Mouse (Mus musculus): ENCODE measurements around the gene Olfr887. TPM values are rescaled to one million over a fixed set of nuclear protein-coding genes. Genes with fewer than 3 reads are reported as not detected.

Gene Olfr887
- 0.05 TPM in 1 of 2 replicates, not detected in the other for polyA plus RNA-seq (2012; ENCODE audit: low replicate concordance)

GRCm38 (mm10) chr9:38083772-38084171 lies at the start of gene Olfr887:
TSS of gene Olfr887 (plus strand) at chr9:38084072.

GRCm38 (mm10) chr9:38046255-38046654 lies 37.6 kb upstream of the Olfr887 start, which contains the start of gene Olfr884:
TSS of gene Olfr884 (plus strand) at chr9:38046555.

GRCm38 (mm10) chr9:38061022-38061421 lies 22.9 kb upstream of the Olfr887 start, which contains the start of gene Olfr885:
TSS of gene Olfr885 (plus strand) at chr9:38061322.

GRCm38 (mm10) chr9:38107828-38108227 lies 24.0 kb downstream of the Olfr887 start, which contains the start of gene Olfr888:
TSS of gene Olfr888 (plus strand) at chr9:38108128.

GRCm38 (mm10) chr9:38114898-38115297 lies 31.0 kb downstream of the Olfr887 start, which contains the start of gene Olfr889:
TSS of gene Olfr889 (plus strand) at chr9:38115198.

Other genes with a start within 250 kb of the Olfr887 start
- not detected in 2 replicates for gene Olfr877, start 229.8 kb upstream of the Olfr887 start, polyA plus RNA-seq (2012; ENCODE audit: low replicate concordance)
- 0.03 TPM in 1 of 2 replicates, not detected in the other for gene Olfr145, start 187.3 kb upstream of the Olfr887 start, polyA plus RNA-seq (2012; ENCODE audit: low replicate concordance)
- not detected in 2 replicates for gene Olfr878, start 166.2 kb upstream of the Olfr887 start, polyA plus RNA-seq (2012; ENCODE audit: low replicate concordance)
- not detected in 2 replicates for gene Olfr881, start 92.2 kb upstream of the Olfr887 start, polyA plus RNA-seq (2012; ENCODE audit: low replicate concordance)
- not detected in 2 replicates for gene Olfr883, start 58.3 kb upstream of the Olfr887 start, polyA plus RNA-seq (2012; ENCODE audit: low replicate concordance)
- not detected in 2 replicates for gene Olfr884, start 37.5 kb upstream of the Olfr887 start, polyA plus RNA-seq (2012; ENCODE audit: low replicate concordance)
- not detected in 2 replicates for gene Olfr885, start 22.8 kb upstream of the Olfr887 start, polyA plus RNA-seq (2012; ENCODE audit: low replicate concordance)
- gene Olfr888, start 24.1 kb downstream of the Olfr887 start, polyA plus RNA-seq (2012; ENCODE audit: low replicate concordance), result not detected in 2 replicates
- not detected in 2 replicates for gene Olfr889, start 31.1 kb downstream of the Olfr887 start, polyA plus RNA-seq (2012; ENCODE audit: low replicate concordance)
- not detected in 2 replicates for gene Olfr890, start 58.4 kb downstream of the Olfr887 start, polyA plus RNA-seq (2012; ENCODE audit: low replicate concordance)
- not detected in 2 replicates for gene Olfr891, start 96.7 kb downstream of the Olfr887 start, polyA plus RNA-seq (2012; ENCODE audit: low replicate concordance)
- not detected in 2 replicates for gene Olfr893, start 124.3 kb downstream of the Olfr887 start, polyA plus RNA-seq (2012; ENCODE audit: low replicate concordance)
- gene Olfr894, start 134.0 kb downstream of the Olfr887 start, polyA plus RNA-seq (2012; ENCODE audit: low replicate concordance), result not detected in 2 replicates
- gene Olfr143, start 168.7 kb downstream of the Olfr887 start, polyA plus RNA-seq (2012; ENCODE audit: low replicate concordance), result not detected in 2 replicates
- not detected in 2 replicates for gene Olfr895, start 183.8 kb downstream of the Olfr887 start, polyA plus RNA-seq (2012; ENCODE audit: low replicate concordance)
- not detected in 2 replicates for gene Olfr896-ps1, start 207.0 kb downstream of the Olfr887 start, polyA plus RNA-seq (2012; ENCODE audit: low replicate concordance)
- not detected in 2 replicates for gene Olfr25, start 245.0 kb downstream of the Olfr887 start, polyA plus RNA-seq (2012; ENCODE audit: low replicate concordance)